Mouse (Mus musculus) hindbrain, embryonic 14.5 days (tissue): ENCODE measurements around the gene Tssk4. TPM values are rescaled to one million over a fixed set of nuclear protein-coding genes. Genes with fewer than 3 reads are reported as not detected.

ENCODE experiments used
- ATAC-seq: fragments of 200-750 bp; cut with Nextera tagmentation; 2 replicates; pipeline ENCODE4 v1.8.0; 2017; ENCODE audit warnings: moderate number of reproducible peaks, mild to moderate bottlenecking, moderate TSS enrichment, moderate library complexity; ENCODE audit not compliant: low FRiP score
- DNase-seq: peaks from one replicate; pipeline ENCODE4 v3.0.0-alpha.2; 2015; ENCODE audit warnings: low spot score
- H3K27ac ChIP-seq: fragments of 300-500 bp; sonication (generic); 2 replicates; pipeline ENCODE4 v1.5.1; 2014; ENCODE audit warnings: mild to moderate bottlenecking, moderate library complexity
- H3K27me3 ChIP-seq: fragments of 300-500 bp; sonication (generic); 2 replicates; pipeline ENCODE4 v1.6.1; 2014; ENCODE audit warnings: mild to moderate bottlenecking, low read length, mixed read lengths; ENCODE audit not compliant: control insufficient read depth, insufficient read depth
- H3K36me3 ChIP-seq: fragments of 300-500 bp; sonication (generic); replicated peaks from 2 replicates; pipeline ENCODE4 v1.6.1; 2014; ENCODE audit not compliant: control insufficient read depth, insufficient read depth
- H3K4me1 ChIP-seq: fragments of 300-500 bp; sonication (generic); replicated peaks from 2 replicates; pipeline ENCODE4 v1.6.1; 2014; ENCODE audit warnings: antibody characterized with exemption, low read length, mixed read lengths; ENCODE audit not compliant: control insufficient read depth, insufficient read depth
- H3K4me2 ChIP-seq: fragments of 300-500 bp; sonication (generic); replicated peaks from 2 replicates; pipeline ENCODE4 v1.6.1; 2014; ENCODE audit warnings: mild to moderate bottlenecking, moderate library complexity
- H3K4me3 ChIP-seq: fragments of 300-500 bp; sonication (generic); replicated peaks from 2 replicates; pipeline ENCODE4 v1.5.1; 2014; ENCODE audit warnings: mild to moderate bottlenecking, low read length
- H3K9ac ChIP-seq: fragments of 300-500 bp; sonication (generic); 2 replicates; pipeline ENCODE4 v1.6.1; 2014
- H3K9me3 ChIP-seq: fragments of 300-500 bp; sonication (generic); 2 replicates; pipeline ENCODE4 v1.6.1; 2016; ENCODE audit warnings: low read length; ENCODE audit not compliant: control insufficient read depth
- WGBS: fragments of 180-500 bp; shearing (Covaris S2); extraction: QIAGEN DNeasy Blood & Tissue Kit; methylation state at CpG from one replicate; pipeline ENCODE4 v1.1.7; 2014; 5-methylcytosine and 5-hydroxymethylcytosine counted together
- polyA plus RNA-seq: library from polyadenylated mRNA; unstranded; fragments of >200 nt; fragmentation: Nextera tagmentation; extraction: Ambion mirVana; gene quantifications from 2 replicates; pipeline ENCODE4 v1.2.1, GENCODE M21; 2014

The Tssk4 gene
- polyA plus RNA-seq, 1 experiment from 2014 or later, result 0.33 TPM

- Histone ChIP-seq H3K4me3 (peak overlapping the region; percentile 78), H3K27me3 (no peaks in the 10 kb centered on the region), H3K4me1 (peaks cover 20% of the 10 kb centered on the region), H3K9me3 (no peaks in the 10 kb centered on the region), H3K27ac (peak overlapping the region; percentile 92), H3K4me2 (peak overlapping the region; percentile 71), H3K9ac (peak overlapping the region; percentile 75), H3K36me3 (peaks cover 27% of the 10 kb centered on the region)
- peak; percentile 65 for ATAC-seq
- WGBS, result under 1% methylated on average over 12 of the region's 12 CpGs
- DNase-seq, result no peak
Observed at GRCm38 (mm10) chr14:55671486-55671832, 21.5 kb downstream of the Tssk4 start.

- peaks cover 20% of the 10 kb centered on the region for H3K4me1 ChIP-seq
- DNase-seq, result peak; percentile 91
- peak within 1 kb of the TSS; percentile 71 for H3K4me2 ChIP-seq
- no peaks in the 10 kb centered on the region for H3K9me3 ChIP-seq
- peak; percentile 98 for ATAC-seq
- WGBS, result 2% methylated on average over 38 of the region's 38 CpGs
- no peaks in the 10 kb centered on the region for H3K27me3 ChIP-seq
- peak within 1 kb of the TSS; percentile 92 for H3K27ac ChIP-seq
- peaks cover 30% of the 10 kb centered on the region for H3K36me3 ChIP-seq
- H3K4me3 ChIP-seq, result peak within 1 kb of the TSS; percentile 78
- H3K9ac ChIP-seq, result peak within 1 kb of the TSS; percentile 75
Observed at GRCm38 (mm10) chr14:55671833-55672740, 22.1 kb downstream of the Tssk4 start, which contains the start of the genes Gmpr2 and Nedd8. Gene Gmpr2 (plus strand): TSS chr14:55671941. Gene Nedd8 (minus strand): TSS chr14:55672124.

GRCm38 (mm10) chr14:55672741-55673060 is 22.7 kb downstream of the Tssk4 start:
- Histone ChIP-seq H3K4me1 (peaks cover 20% of the 10 kb centered on the region), H3K4me2 (peak overlapping the region; percentile 71), H3K9me3 (no peaks in the 10 kb centered on the region), H3K36me3 (peaks cover 36% of the 10 kb centered on the region), H3K4me3 (peak overlapping the region; percentile 78), H3K27me3 (no peaks in the 10 kb centered on the region), H3K9ac (peak overlapping the region; percentile 75), H3K27ac (0 out of 2 replicates have a peak overlapping the region, but pooled peaks have one; percentile 92)
- 86% methylated on average over 7 of the region's 7 CpGs for WGBS
- DNase-seq (no peak), ATAC-seq (no peak)

- Histone ChIP-seq H3K4me2 (no peak overlapping the region), H3K4me3 (no peak overlapping the region), H3K9ac (no peak overlapping the region), H3K27ac (no peak overlapping the region), H3K9me3 (no peaks in the 10 kb centered on the region), H3K27me3 (no peaks in the 10 kb centered on the region), H3K4me1 (peaks cover 12% of the 10 kb centered on the region), H3K36me3 (peaks cover 53% of the 10 kb centered on the region)
- DNase-seq (no peak), ATAC-seq (no peak)
- WGBS, result 84% methylated on average over 4 of the region's 4 CpGs
Observed at GRCm38 (mm10) chr14:55677615-55678014, 27.6 kb downstream of the Tssk4 start.

- ATAC-seq, result peak; percentile 99
- Histone ChIP-seq H3K9ac (peak within 1 kb of the TSS; percentile 71), H3K4me1 (peaks cover 7% of the 10 kb centered on the region), H3K27me3 (no peaks in the 10 kb centered on the region), H3K36me3 (peaks cover 38% of the 10 kb centered on the region), H3K4me2 (peak within 1 kb of the TSS; percentile 92), H3K27ac (peak within 1 kb of the TSS; percentile 78), H3K4me3 (peak within 1 kb of the TSS; percentile 72), H3K9me3 (no peaks in the 10 kb centered on the region)
- DNase-seq, result peak; percentile 99
- WGBS, result under 1% methylated on average over 66 of the region's 66 CpGs
Observed at GRCm38 (mm10) chr14:55681160-55682117, 31.5 kb downstream of the Tssk4 start, which contains the start of gene Tinf2. Gene Tinf2 (minus strand): TSS chr14:55681820.

- H3K9me3 ChIP-seq, result no peaks in the 10 kb centered on the region
- ATAC-seq, result peak; percentile 52; the same call in 1 of the 2 replicates
- peaks cover 7% of the 10 kb centered on the region for H3K4me1 ChIP-seq
- peaks cover 31% of the 10 kb centered on the region for H3K36me3 ChIP-seq
- H3K27me3 ChIP-seq, result no peaks in the 10 kb centered on the region
- H3K9ac ChIP-seq, result peak overlapping the region; percentile 46
- 17% methylated on average over 3 of the region's 3 CpGs for WGBS
- H3K4me2 ChIP-seq, result peak overlapping the region; percentile 92
- DNase-seq, result no peak
- H3K4me3 ChIP-seq, result peak overlapping the region; percentile 72
- H3K27ac ChIP-seq, result peak overlapping the region; percentile 68
Observed at GRCm38 (mm10) chr14:55682118-55682493, 32.1 kb downstream of the Tssk4 start.

- DNase-seq (no peak), ATAC-seq (no peak)
- H3K4me2 ChIP-seq, result no peak overlapping the region
- H3K9me3 ChIP-seq, result no peaks in the 10 kb centered on the region
- no peak overlapping the region for H3K4me3 ChIP-seq
- no peaks in the 10 kb centered on the region for H3K4me1 ChIP-seq
- WGBS, result 83% methylated on average over 10 of the region's 10 CpGs
- H3K9ac ChIP-seq, result no peak overlapping the region
- no peaks in the 10 kb centered on the region for H3K27me3 ChIP-seq
- H3K36me3 ChIP-seq, result no peaks in the 10 kb centered on the region
- no peak overlapping the region for H3K27ac ChIP-seq
Observed at GRCm38 (mm10) chr14:55689433-55689832, 39.4 kb downstream of the Tssk4 start.

GRCm38 (mm10) chr14:55697226-55697625 is 47.2 kb downstream of the Tssk4 start:
- H3K4me1 ChIP-seq, result no peaks in the 10 kb centered on the region
- no peak overlapping the region for H3K4me3 ChIP-seq
- H3K9ac ChIP-seq, result no peak overlapping the region
- WGBS, result 94% methylated on average over 4 of the region's 4 CpGs
- no peak overlapping the region for H3K4me2 ChIP-seq
- no peaks in the 10 kb centered on the region for H3K9me3 ChIP-seq
- no peaks in the 10 kb centered on the region for H3K27me3 ChIP-seq
- no peaks in the 10 kb centered on the region for H3K36me3 ChIP-seq
- DNase-seq, result no peak
- no peak for ATAC-seq
- H3K27ac ChIP-seq, result no peak overlapping the region

GRCm38 (mm10) chr14:55701131-55701530 is 51.1 kb downstream of the Tssk4 start:
- no peak overlapping the region for H3K9ac ChIP-seq
- 67% methylated on average over 9 of the region's 9 CpGs for WGBS
- DNase-seq (no peak), ATAC-seq (no peak)
- no peaks in the 10 kb centered on the region for H3K27me3 ChIP-seq
- H3K4me1 ChIP-seq, result no peaks in the 10 kb centered on the region
- no peaks in the 10 kb centered on the region for H3K9me3 ChIP-seq
- H3K4me2 ChIP-seq, result no peak overlapping the region
- no peaks in the 10 kb centered on the region for H3K36me3 ChIP-seq
- no peak overlapping the region for H3K27ac ChIP-seq
- no peak overlapping the region for H3K4me3 ChIP-seq
